Mouse (Mus musculus): Measurements from ENCODE around the gene Nicn1. TPM values are rescaled to one million over a fixed set of nuclear protein-coding genes. Genes with fewer than 3 reads are reported as not detected.

Nicn1 gene
- polyA plus RNA-seq, 1 experiment from 2014 or later, result 26.0 TPM

- 96% methylated on average over 1 of the region's 1 CpGs for WGBS (ENCODE audit: insufficient replicate concordance)
- Histone ChIP-seq H3K4me2 (no peak overlapping the region), H3K9ac (ENCODE audit: low read depth, low read length) (no peak overlapping the region; the same call in 1 of the 2 replicates), H3K9me3 (replicated peaks; ENCODE audit: control insufficient read depth, low read length) (no peaks in the 10 kb centered on the region), H3K4me1 (ENCODE audit: control insufficient read depth, insufficient read depth, low read length) (peaks cover 26% of the 10 kb centered on the region), H3K36me3 (ENCODE audit: control insufficient read depth, insufficient read depth, low read length) (no peaks in the 10 kb centered on the region), H3K27ac (ENCODE audit: low read depth, low read length) (no peak overlapping the region), H3K27me3 (ENCODE audit: control insufficient read depth, insufficient read depth, low read length) (no peaks in the 10 kb centered on the region), H3K4me3 (ENCODE audit: low read depth, low read length) (no peak overlapping the region)
- ATAC-seq (replicated peaks; ENCODE audit: insufficient number of reproducible peaks, low FRiP score, low TSS enrichment), result no peak
These were observed 53.6 kb downstream of the Nicn1 start for GRCm38 (mm10) chr9:108343835-108344234.

- Histone ChIP-seq H3K27ac (ENCODE audit: low read depth, low read length) (no peak overlapping the region), H3K4me2 (no peak overlapping the region)
These were observed 54.2 kb downstream of the Nicn1 start for GRCm38 (mm10) chr9:108344471-108344870.

More at GRCm38 (mm10) chr9:108344471-108344870, 54.2 kb downstream of the Nicn1 start:
- Histone ChIP-seq H3K4me3 (ENCODE audit: low read depth, low read length) (no peak overlapping the region), H3K9ac (ENCODE audit: low read depth, low read length) (no peak overlapping the region), H3K36me3 (ENCODE audit: control insufficient read depth, insufficient read depth, low read length) (no peaks in the 10 kb centered on the region), H3K4me1 (ENCODE audit: control insufficient read depth, insufficient read depth, low read length) (peaks cover 29% of the 10 kb centered on the region), H3K9me3 (replicated peaks; ENCODE audit: control insufficient read depth, low read length) (no peaks in the 10 kb centered on the region), H3K27me3 (ENCODE audit: control insufficient read depth, insufficient read depth, low read length) (no peaks in the 10 kb centered on the region)
- 81% methylated on average over 4 of the region's 4 CpGs for WGBS (ENCODE audit: insufficient replicate concordance)
- no peak for ATAC-seq (replicated peaks; ENCODE audit: insufficient number of reproducible peaks, low FRiP score, low TSS enrichment)

Other genes with a start within 250 kb of the Nicn1 start
- 24.0 and 24.5 TPM in 2 replicates for gene Gmppb, start 241.2 kb upstream of the Nicn1 start, polyA plus RNA-seq (2014; fragmentation: Nextera tagmentation; extraction: Ambion mirVana)
- gene Amigo3, start 237.3 kb upstream of the Nicn1 start, polyA plus RNA-seq (2014; fragmentation: Nextera tagmentation; extraction: Ambion mirVana), result 1.1 and 1.9 TPM in 2 replicates
- 1.4 and 1.8 TPM in 2 replicates for gene Mst1, start 210.0 kb upstream of the Nicn1 start, polyA plus RNA-seq (2014; fragmentation: Nextera tagmentation; extraction: Ambion mirVana)
- 23.4 and 27.2 TPM in 2 replicates for gene Rnf123, start 207.1 kb upstream of the Nicn1 start, polyA plus RNA-seq (2014; fragmentation: Nextera tagmentation; extraction: Ambion mirVana)
- gene Apeh, start 195.8 kb upstream of the Nicn1 start, polyA plus RNA-seq (2014; fragmentation: Nextera tagmentation; extraction: Ambion mirVana), result 64.5 and 70.7 TPM in 2 replicates
- 0.58 and 0.77 TPM in 2 replicates for gene Bsn, start 100.0 kb upstream of the Nicn1 start, polyA plus RNA-seq (2014; fragmentation: Nextera tagmentation; extraction: Ambion mirVana)
- gene Dag1, start 26.5 kb upstream of the Nicn1 start, polyA plus RNA-seq (2014; fragmentation: Nextera tagmentation; extraction: Ambion mirVana), result 115 and 149 TPM in 2 replicates
- gene Amt, start 6.4 kb downstream of the Nicn1 start, polyA plus RNA-seq (2014; fragmentation: Nextera tagmentation; extraction: Ambion mirVana), result 12.9 and 15.3 TPM in 2 replicates
- gene Rhoa, start 15.7 kb downstream of the Nicn1 start, polyA plus RNA-seq (2014; fragmentation: Nextera tagmentation; extraction: Ambion mirVana), result 252 and 277 TPM in 2 replicates
- gene Tcta, start 15.7 kb downstream of the Nicn1 start, polyA plus RNA-seq (2014; fragmentation: Nextera tagmentation; extraction: Ambion mirVana), result 28.5 and 34.7 TPM in 2 replicates
- 1,289 and 1,462 TPM in 2 replicates for gene Gpx1, start 48.5 kb downstream of the Nicn1 start, polyA plus RNA-seq (2014; fragmentation: Nextera tagmentation; extraction: Ambion mirVana)
- gene Usp4, start 57.4 kb downstream of the Nicn1 start, polyA plus RNA-seq (2014; fragmentation: Nextera tagmentation; extraction: Ambion mirVana), result 100.0 and 113 TPM in 2 replicates
- gene 1700102P08Rik, start 102.4 kb downstream of the Nicn1 start, polyA plus RNA-seq (2014; fragmentation: Nextera tagmentation; extraction: Ambion mirVana), result 0.46 and 0.66 TPM in 2 replicates
- gene Ccdc36, start 138.1 kb downstream of the Nicn1 start, polyA plus RNA-seq (2014; fragmentation: Nextera tagmentation; extraction: Ambion mirVana), result 1.1 and 1.4 TPM in 2 replicates
- not detected in 2 replicates for gene BC048562, start 146.1 kb downstream of the Nicn1 start, polyA plus RNA-seq (2014; fragmentation: Nextera tagmentation; extraction: Ambion mirVana)
- 34.6 and 46.9 TPM in 2 replicates for gene Ccdc71, start 170.1 kb downstream of the Nicn1 start, polyA plus RNA-seq (2014; fragmentation: Nextera tagmentation; extraction: Ambion mirVana)
- gene Klhdc8b, start 171.2 kb downstream of the Nicn1 start, polyA plus RNA-seq (2014; fragmentation: Nextera tagmentation; extraction: Ambion mirVana), result 58.1 and 71.8 TPM in 2 replicates
- gene Lamb2, start 189.3 kb downstream of the Nicn1 start, polyA plus RNA-seq (2014; fragmentation: Nextera tagmentation; extraction: Ambion mirVana), result 22.7 and 30.4 TPM in 2 replicates
- gene Usp19, start 200.2 kb downstream of the Nicn1 start, polyA plus RNA-seq (2014; fragmentation: Nextera tagmentation; extraction: Ambion mirVana), result 48.9 and 57.4 TPM in 2 replicates
- 86.7 and 89.6 TPM in 2 replicates for gene Qars, start 217.3 kb downstream of the Nicn1 start, polyA plus RNA-seq (2014; fragmentation: Nextera tagmentation; extraction: Ambion mirVana)
- 103 and 109 TPM in 2 replicates for gene Qrich1, start 226.4 kb downstream of the Nicn1 start, polyA plus RNA-seq (2014; fragmentation: Nextera tagmentation; extraction: Ambion mirVana)

All from heart, embryonic 11.5 days (tissue).